Mouse (Mus musculus) cortical plate, adult 2 months (tissue): ENCODE results near the gene Arhgef3.

Experiments used
- CTCF ChIP-seq: fragments of 200-500 bp; IDR thresholded peaks from 2 replicates; pipeline ENCODE4 v1.5.1; 2011; ENCODE audit warnings: mild to moderate bottlenecking, control low read depth, low read length; ENCODE audit not compliant: insufficient read depth; ENCODE audit errors: extremely low read depth
- POLR2A ChIP-seq: fragments of 200-500 bp; IDR thresholded peaks from 2 replicates; pipeline ENCODE4 v1.6.1; 2011; ENCODE audit warnings: mild to moderate bottlenecking, low read length, control low read depth; ENCODE audit not compliant: insufficient read depth; ENCODE audit errors: extremely low read depth

GRCm38 (mm10) chr14:27155088-27155487 is 40.4 kb downstream of the Arhgef3 start:
- TF ChIP-seq CTCF (no peak), POLR2A (no peak)
